In the genomic region with DNA sequence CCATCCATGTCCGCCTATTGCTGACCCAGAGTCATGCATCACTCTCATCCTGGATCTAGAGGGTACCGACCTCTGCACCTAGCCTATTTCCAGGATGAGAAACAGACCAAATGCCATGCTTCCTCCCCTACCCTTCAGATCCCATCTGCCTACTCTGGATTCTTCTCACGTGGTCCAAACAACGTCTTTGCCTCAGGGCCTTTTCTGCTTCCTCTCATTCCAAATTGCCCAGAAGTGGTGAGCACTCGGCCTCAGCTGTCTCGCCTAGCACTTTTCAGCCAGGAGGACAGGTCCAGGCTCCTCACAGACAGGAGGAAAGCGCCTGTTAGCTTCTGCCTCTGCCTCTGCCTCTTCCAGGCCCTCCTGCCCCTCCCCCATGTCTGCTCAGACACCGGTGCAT, we compare ENCODE assay signal across 30 mouse cellular contexts. TPM values are rescaled to one million over a fixed set of nuclear protein-coding genes. Genes with fewer than 3 reads are reported as not detected.
DNase-seq lines count a peak whose midpoint lies in the region; ATAC-seq lines count a peak whose summit lies in the region.
"Had no signal": no experiment of that assay in that cellular context is flagged by ENCODE, and none has a peak within 500 bp of the region (broad histone marks: within the 10 kb centered on the region; RNA-seq: fewer than 3 reads in every experiment).

No protein-coding gene starts in this region.

- DNase-seq in forebrain, embryonic 11.5 days (ENCODE audit: low spot score) = no peak
- peak; percentile 57 for DNase-seq in midbrain, embryonic 14.5 days
- no peak for DNase-seq in midbrain, embryonic 11.5 days (ENCODE audit: low spot score, missing footprints)
- peak; percentile 11 for DNase-seq in mesoderm, embryonic 11.5 days (ENCODE audit: low read depth, low spot score)
- no peak for DNase-seq in spleen, adult 12 weeks (ENCODE audit: low spot score)
- DNase-seq in B cell, adult 2 months = no peak
- DNase-seq: adrenal gland, postnatal 14 days; cerebellum, adult 11 months; cerebellum, adult 9-11 months; embryo, embryonic 11 days; gastrocnemius, postnatal 14 days; heart, postnatal 14 days; kidney, adult 8-10 months; kidney, postnatal 4 days; left cerebral cortex, postnatal 4 days; liver; lung, adult 2 months; lung, postnatal 10 days; right cerebral cortex, postnatal 14 days; thymus, postnatal 14 days had no signal

- WGBS in forebrain, embryonic 12.5 days = 59% methylated on average over 8 of the region's 8 CpGs
- 62% methylated on average over 8 of the region's 8 CpGs for WGBS in forebrain, embryonic 11.5 days
- 54% methylated on average over 8 of the region's 8 CpGs for WGBS in midbrain, embryonic 14.5 days
- WGBS in midbrain, embryonic 11.5 days = 64% methylated on average over 8 of the region's 8 CpGs

- H3K9ac ChIP-seq in forebrain, embryonic 12.5 days = 0 out of 2 replicates have a peak overlapping the region, but pooled peaks have one; percentile 8
- H3K9ac ChIP-seq in forebrain, embryonic 11.5 days (ENCODE audit: low read length) = no peak overlapping the region
- H3K9ac ChIP-seq in midbrain, embryonic 14.5 days (replicated peaks; ENCODE audit: low read length) = no peak overlapping the region
- H3K9ac ChIP-seq in midbrain, embryonic 11.5 days (ENCODE audit: low read length) = no peak overlapping the region
- H3K9ac ChIP-seq: embryonic facial prominence, embryonic 13.5 days; forebrain, embryonic 13.5 days; hindbrain, embryonic 15.5 days; liver, embryonic 14.5 days; stomach, embryonic 15.5 days had no signal

- peaks cover 74% of the 10 kb centered on the region for H3K4me1 ChIP-seq in forebrain, embryonic 12.5 days
- H3K4me1 ChIP-seq in forebrain, embryonic 11.5 days (replicated peaks; ENCODE audit: control insufficient read depth, insufficient read depth, low read length) = peaks cover 16% of the 10 kb centered on the region
- H3K4me1 ChIP-seq in midbrain, embryonic 14.5 days (ENCODE audit: control insufficient read depth, insufficient read depth, low read length) = peaks cover 62% of the 10 kb centered on the region
- H3K4me1 ChIP-seq in midbrain, embryonic 11.5 days (ENCODE audit: control insufficient read depth, insufficient read depth, low read length) = peaks cover 41% of the 10 kb centered on the region

- H3K27me3 ChIP-seq in forebrain, embryonic 12.5 days = 0 out of 2 replicates have a peak, but pooled peaks cover 4% of the 10 kb centered on the region
- H3K27me3 ChIP-seq in forebrain, embryonic 11.5 days (ENCODE audit: control insufficient read depth, insufficient read depth, low read length) = no peaks in the 10 kb centered on the region
- H3K27me3 ChIP-seq in midbrain, embryonic 14.5 days (ENCODE audit: control insufficient read depth, insufficient read depth, low read length) = no peaks in the 10 kb centered on the region
- no peaks in the 10 kb centered on the region for H3K27me3 ChIP-seq in midbrain, embryonic 11.5 days (ENCODE audit: control insufficient read depth, insufficient read depth, low read length)
- H3K27me3 ChIP-seq: embryonic facial prominence, embryonic 13.5 days; forebrain, embryonic 13.5 days; hindbrain, embryonic 15.5 days; Patski; stomach, embryonic 15.5 days had no signal

- no peaks in the 10 kb centered on the region for H3K9me3 ChIP-seq in forebrain, embryonic 12.5 days
- H3K9me3 ChIP-seq in forebrain, embryonic 11.5 days (ENCODE audit: control insufficient read depth, low read length) = no peaks in the 10 kb centered on the region
- no peaks in the 10 kb centered on the region for H3K9me3 ChIP-seq in midbrain, embryonic 14.5 days (ENCODE audit: control insufficient read depth, low read length)
- no peaks in the 10 kb centered on the region for H3K9me3 ChIP-seq in midbrain, embryonic 11.5 days (ENCODE audit: control insufficient read depth, low read length)
- H3K9me3 ChIP-seq: embryonic facial prominence, embryonic 13.5 days; forebrain, embryonic 13.5 days; hindbrain, embryonic 15.5 days; stomach, embryonic 15.5 days had no signal

- no peak overlapping the region for H3K4me3 ChIP-seq in forebrain, embryonic 12.5 days (replicated peaks)
- no peak overlapping the region for H3K4me3 ChIP-seq in forebrain, embryonic 11.5 days (ENCODE audit: low read depth, low read length)
- no peak overlapping the region for H3K4me3 ChIP-seq in midbrain, embryonic 14.5 days (replicated peaks; ENCODE audit: low read depth, low read length)
- no peak overlapping the region for H3K4me3 ChIP-seq in midbrain, embryonic 11.5 days (ENCODE audit: low read depth, low read length)
- H3K4me3 ChIP-seq: embryonic facial prominence, embryonic 13.5 days; forebrain, embryonic 13.5 days; hindbrain, embryonic 15.5 days; stomach, embryonic 15.5 days had no signal

- H3K36me3 ChIP-seq in forebrain, embryonic 12.5 days (replicated peaks) = no peaks in the 10 kb centered on the region
- no peaks in the 10 kb centered on the region for H3K36me3 ChIP-seq in forebrain, embryonic 11.5 days (ENCODE audit: control insufficient read depth, insufficient read depth, low read length)
- H3K36me3 ChIP-seq in midbrain, embryonic 14.5 days (ENCODE audit: control insufficient read depth, insufficient read depth, low read length) = no peaks in the 10 kb centered on the region; the same call in 1 of the 2 replicates
- peaks cover 2% of the 10 kb centered on the region; the same call in 1 of the 2 replicates for H3K36me3 ChIP-seq in midbrain, embryonic 11.5 days (ENCODE audit: control insufficient read depth, insufficient read depth, low read length)
- H3K36me3 ChIP-seq: embryonic facial prominence, embryonic 13.5 days; hindbrain, embryonic 15.5 days; stomach, embryonic 15.5 days had no signal

- no peak overlapping the region for H3K4me2 ChIP-seq in forebrain, embryonic 12.5 days
- H3K4me2 ChIP-seq in forebrain, embryonic 11.5 days (ENCODE audit: low read depth, low read length, severe bottlenecking) = no peak overlapping the region
- no peak overlapping the region for H3K4me2 ChIP-seq in midbrain, embryonic 14.5 days (ENCODE audit: low read length)
- no peak overlapping the region for H3K4me2 ChIP-seq in midbrain, embryonic 11.5 days
- H3K4me2 ChIP-seq: embryonic facial prominence, embryonic 13.5 days; forebrain, embryonic 13.5 days; hindbrain, embryonic 15.5 days; stomach, embryonic 15.5 days had no signal

- ATAC-seq in forebrain, embryonic 12.5 days (ENCODE audit: low FRiP score) = no peak
- no peak for ATAC-seq in forebrain, embryonic 11.5 days (replicated peaks; ENCODE audit: low FRiP score)
- no peak for ATAC-seq in midbrain, embryonic 14.5 days (ENCODE audit: low FRiP score, low TSS enrichment)
- ATAC-seq in midbrain, embryonic 11.5 days (ENCODE audit: low FRiP score) = no peak
- ATAC-seq: forebrain, embryonic 13.5 days; intestine, embryonic 16.5 days; Patski had no signal

- H3K27ac ChIP-seq in forebrain, embryonic 12.5 days = no peak overlapping the region
- no peak overlapping the region for H3K27ac ChIP-seq in forebrain, embryonic 11.5 days (ENCODE audit: low read depth, low read length)
- no peak overlapping the region; the same call in 1 of the 2 replicates for H3K27ac ChIP-seq in midbrain, embryonic 14.5 days (replicated peaks; ENCODE audit: low read depth, low read length)
- no peak overlapping the region for H3K27ac ChIP-seq in midbrain, embryonic 11.5 days (ENCODE audit: low read depth, low read length)
- H3K27ac ChIP-seq: embryonic facial prominence, embryonic 13.5 days; forebrain, embryonic 13.5 days; hindbrain, embryonic 15.5 days; kidney, postnatal 0 days; liver, embryonic 14.5 days; macrophage; stomach, embryonic 15.5 days had no signal

RNA-seq across cellular contexts. Expression of gene Cacng4, which starts 21.0 kb away (rescaled TPM):
- polyA plus RNA-seq in forebrain, embryonic 12.5 days (2016; fragmentation: Nextera tagmentation; extraction: Ambion mirVana) = 21.0 and 22.8 TPM in 2 replicates
- 19.1 and 25.1 TPM in 2 replicates for polyA plus RNA-seq in forebrain, embryonic 11.5 days (2014; fragmentation: Nextera tagmentation; extraction: Ambion mirVana)
- polyA plus RNA-seq in midbrain, embryonic 14.5 days (2014; fragmentation: Nextera tagmentation; extraction: Ambion mirVana) = 66.4 and 80.5 TPM in 2 replicates
- 23.0 and 25.6 TPM in 2 replicates for polyA plus RNA-seq in midbrain, embryonic 11.5 days (2014; fragmentation: Nextera tagmentation; extraction: Ambion mirVana)
- polyA plus RNA-seq: macrophage had no signal

RNA-seq across cellular contexts. Expression of gene Cacng1, which starts 57.0 kb away (rescaled TPM):
- polyA plus RNA-seq in forebrain, embryonic 12.5 days (2016; fragmentation: Nextera tagmentation; extraction: Ambion mirVana) = 0.26 TPM in 1 of 2 replicates, not detected in the other
- polyA plus RNA-seq in forebrain, embryonic 11.5 days (2014; fragmentation: Nextera tagmentation; extraction: Ambion mirVana) = 0.21 TPM in 1 of 2 replicates, not detected in the other
- polyA plus RNA-seq in midbrain, embryonic 14.5 days (2014; fragmentation: Nextera tagmentation; extraction: Ambion mirVana) = 0.45 and 0.46 TPM in 2 replicates
- polyA plus RNA-seq in midbrain, embryonic 11.5 days (2014; fragmentation: Nextera tagmentation; extraction: Ambion mirVana) = 0.25 TPM in 1 of 2 replicates, not detected in the other
- polyA plus RNA-seq: forebrain, embryonic 13.5 days; intestine, embryonic 16.5 days; liver, embryonic 14.5 days; macrophage had no signal

Comparison
In these comparisons a context has a peak if more than half of its experiments do, and no peak if none do; other contexts are left out.
1. DNase-seq: peak in midbrain, embryonic 14.5 days (single experiment) and mesoderm, embryonic 11.5 days (single experiment); none in forebrain, embryonic 11.5 days (single experiment), midbrain, embryonic 11.5 days (single experiment), spleen, adult 12 weeks (single experiment) and B cell, adult 2 months (0 of 2).